Mouse (Mus musculus): Measurements from ENCODE around the gene Erc1.

Gene Erc1

GRCm38 (mm10) chr6:119803239-119803638, 44.7 kb downstream of the Erc1 start:
- DNase-seq = no peak

- no peak for DNase-seq
Observed at GRCm38 (mm10) chr6:119796911-119797486, 51.0 kb downstream of the Erc1 start.

- no peak for DNase-seq
Observed at GRCm38 (mm10) chr6:119796291-119796690, 51.7 kb downstream of the Erc1 start.

GRCm38 (mm10) chr6:119792562-119792961, 55.4 kb downstream of the Erc1 start:
- peak; percentile 24 to 62 for DNase-seq

GRCm38 (mm10) chr6:119782416-119782815, 65.6 kb downstream of the Erc1 start:
- DNase-seq = no peak

GRCm38 (mm10) chr6:119781109-119781508, 66.9 kb downstream of the Erc1 start:
- no peak for DNase-seq

GRCm38 (mm10) chr6:119768778-119769177, 79.2 kb downstream of the Erc1 start:
- DNase-seq = no peak

- no peak for DNase-seq
Observed at GRCm38 (mm10) chr6:119764355-119764754, 83.6 kb downstream of the Erc1 start.

- DNase-seq = no peak
Observed at GRCm38 (mm10) chr6:119759866-119760265, 88.1 kb downstream of the Erc1 start.

GRCm38 (mm10) chr6:119758490-119758889, 89.5 kb downstream of the Erc1 start:
- no peak for DNase-seq

GRCm38 (mm10) chr6:119757796-119758195, 90.2 kb downstream of the Erc1 start:
- DNase-seq = no peak

- no peak for DNase-seq
Observed at GRCm38 (mm10) chr6:119755866-119756265, 92.1 kb downstream of the Erc1 start.

- peak; percentile 12 to 46 for DNase-seq
Observed at GRCm38 (mm10) chr6:119749093-119749635, 98.8 kb downstream of the Erc1 start.

GRCm38 (mm10) chr6:119741861-119742260, 106.1 kb downstream of the Erc1 start:
- no peak for DNase-seq

- no peak for DNase-seq
Observed at GRCm38 (mm10) chr6:119740541-119740940, 107.4 kb downstream of the Erc1 start.

GRCm38 (mm10) chr6:119738638-119739375, 109.2 kb downstream of the Erc1 start:
- peak; percentile 29 to 43 for DNase-seq

GRCm38 (mm10) chr6:119737716-119738115, 110.3 kb downstream of the Erc1 start:
- DNase-seq = no peak

- DNase-seq = no peak
Observed at GRCm38 (mm10) chr6:119735937-119736336, 112.0 kb downstream of the Erc1 start.

- DNase-seq = no peak
Observed at GRCm38 (mm10) chr6:119731155-119731554, 116.8 kb downstream of the Erc1 start.

- no peak for DNase-seq
Observed at GRCm38 (mm10) chr6:119715234-119715633, 132.7 kb downstream of the Erc1 start.

- DNase-seq = no peak
Observed at GRCm38 (mm10) chr6:119713961-119714360, 134.0 kb downstream of the Erc1 start.

GRCm38 (mm10) chr6:119712486-119712885, 135.5 kb downstream of the Erc1 start:
- no peak for DNase-seq

GRCm38 (mm10) chr6:119711649-119712305, 136.2 kb downstream of the Erc1 start:
- DNase-seq = no peak

GRCm38 (mm10) chr6:119709552-119709951, 138.4 kb downstream of the Erc1 start:
- DNase-seq = no peak

Measured in kidney, adult 8-10 months (tissue).